Mouse (Mus musculus) heart, adult 11 months (tissue): Measurements from ENCODE around the gene Tnfsf12.

Experiments used
- DNase-seq: peaks from one replicate; pipeline ENCODE4 v3.0.0; 2022

The Tnfsf12 gene

DNA sequence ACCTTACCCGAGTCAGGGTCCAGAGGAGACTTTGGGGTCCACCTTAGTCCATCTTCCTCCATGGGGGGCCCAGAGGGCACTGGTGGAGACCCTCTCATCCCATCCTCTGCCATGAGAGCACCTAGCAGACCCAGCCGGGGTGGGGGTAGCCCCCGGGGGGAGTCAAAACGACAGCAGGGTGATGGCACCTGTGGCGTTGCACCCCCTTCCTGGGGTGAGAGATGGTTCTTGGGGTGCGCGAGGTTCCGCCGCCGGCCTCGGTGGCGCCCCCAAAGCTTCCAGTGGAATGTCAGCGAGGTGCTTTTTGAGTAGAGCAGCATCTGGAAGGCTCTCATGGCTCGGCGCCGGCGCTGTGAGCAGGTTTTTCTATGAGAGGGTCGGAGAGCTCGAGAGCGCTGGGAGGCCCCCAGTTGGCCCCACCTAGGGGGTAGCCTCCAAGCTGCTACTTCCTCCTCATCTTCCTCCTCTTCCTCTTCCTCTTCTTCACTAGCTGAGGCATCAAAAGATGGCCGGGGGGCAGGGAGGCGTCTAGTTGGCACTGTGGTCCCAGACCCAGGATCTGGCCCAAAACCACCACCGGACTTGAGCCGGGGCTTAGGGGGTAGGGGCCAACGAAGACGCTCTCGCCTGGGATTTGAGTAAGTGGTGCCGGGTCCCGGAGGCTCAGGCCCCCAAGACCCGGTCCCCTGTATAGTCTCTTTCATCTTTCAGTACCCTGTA, 15.4 kb downstream of the Tnfsf12 start:
- DNase-seq = peak; percentile 94

DNA sequence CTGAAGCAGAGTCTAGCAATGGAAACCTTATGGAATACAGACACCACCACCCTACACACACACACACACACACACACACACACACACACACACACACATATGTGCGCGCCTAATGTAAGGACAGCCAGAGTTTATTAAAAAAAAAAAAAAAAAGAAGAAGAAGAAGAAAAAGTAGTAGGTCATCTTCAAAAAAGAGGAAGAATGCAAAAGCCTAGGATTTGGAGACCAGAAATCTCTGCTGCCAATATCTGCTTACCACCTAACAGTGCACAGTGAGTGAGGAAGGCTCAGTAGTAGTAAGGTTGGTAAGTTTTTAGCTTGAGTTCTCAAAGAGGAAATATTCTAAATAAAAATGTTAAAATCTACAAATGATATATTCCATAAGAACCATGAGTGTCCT, 16.5 kb downstream of the Tnfsf12 start:
- DNase-seq = no peak

GRCm38 (mm10) chr11:69672211-69672706, 23.4 kb downstream of the Tnfsf12 start, which contains the start of gene Eif4a1:
TSS of gene Eif4a1 (minus strand) at chr11:69672423.
- peak; percentile 100 for DNase-seq

- no peak for DNase-seq
These were observed 23.9 kb downstream of the Tnfsf12 start for GRCm38 (mm10) chr11:69671726-69672124.

GRCm38 (mm10) chr11:69670786-69671725, 24.6 kb downstream of the Tnfsf12 start:
- DNase-seq = peak; percentile 100

GRCm38 (mm10) chr11:69666665-69667005, 29.0 kb downstream of the Tnfsf12 start:
- no peak for DNase-seq

- peak; percentile 98 for DNase-seq
These were observed 29.5 kb downstream of the Tnfsf12 start, which contains the start of gene Cd68 for GRCm38 (mm10) chr11:69665961-69666664. TSS of gene Cd68 (minus strand) at chr11:69666153.

DNA sequence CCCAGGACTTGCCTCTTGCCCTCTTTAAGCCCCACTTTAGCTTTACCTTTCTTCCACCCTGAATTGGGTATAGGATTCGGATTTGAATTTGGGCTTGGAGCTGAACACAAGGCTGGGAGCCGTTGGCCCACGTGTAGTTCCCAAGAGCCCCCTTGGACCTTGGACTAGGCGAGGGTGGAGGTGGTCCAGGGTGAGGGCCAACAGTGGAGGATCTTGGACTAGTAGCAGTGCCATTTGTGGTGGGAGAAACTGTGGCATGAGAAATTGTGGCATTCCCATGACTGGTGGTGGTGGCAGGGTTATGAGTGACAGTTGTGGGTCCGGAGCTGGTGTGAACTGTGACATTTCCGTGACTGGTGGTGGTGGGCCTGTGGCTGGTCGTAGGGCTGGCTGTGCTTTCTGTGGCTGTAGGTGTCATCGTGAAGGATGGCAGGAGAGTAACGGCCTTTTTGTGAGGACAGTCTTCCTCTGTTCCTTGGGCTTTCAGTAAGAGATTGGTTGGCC, 30.1 kb downstream of the Tnfsf12 start:
- peak; percentile 95 for DNase-seq

DNA sequence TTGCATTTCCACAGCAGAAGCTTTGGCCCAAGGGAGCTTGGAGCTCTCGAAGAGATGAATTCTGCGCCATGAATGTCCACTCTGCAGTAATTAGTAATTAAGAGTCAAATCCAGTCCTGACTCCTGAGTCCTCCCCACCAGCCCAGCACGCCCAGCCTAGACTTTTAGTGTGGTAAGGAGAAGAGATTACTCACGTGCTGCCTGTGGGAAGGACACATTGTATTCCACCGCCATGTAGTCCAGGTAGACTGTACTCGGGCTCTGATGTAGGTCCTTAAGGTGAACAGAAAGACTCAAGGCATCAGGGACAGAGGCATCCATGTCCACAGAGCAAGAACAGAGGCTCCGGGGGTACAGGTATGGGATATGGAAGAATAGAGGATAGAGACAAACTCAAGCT, 30.8 kb downstream of the Tnfsf12 start:
- peak; percentile 92 for DNase-seq

GRCm38 (mm10) chr11:69663795-69664194, 31.9 kb downstream of the Tnfsf12 start:
- DNase-seq = peak; percentile 97

GRCm38 (mm10) chr11:69662967-69663671, 32.5 kb downstream of the Tnfsf12 start:
- no peak for DNase-seq

DNA sequence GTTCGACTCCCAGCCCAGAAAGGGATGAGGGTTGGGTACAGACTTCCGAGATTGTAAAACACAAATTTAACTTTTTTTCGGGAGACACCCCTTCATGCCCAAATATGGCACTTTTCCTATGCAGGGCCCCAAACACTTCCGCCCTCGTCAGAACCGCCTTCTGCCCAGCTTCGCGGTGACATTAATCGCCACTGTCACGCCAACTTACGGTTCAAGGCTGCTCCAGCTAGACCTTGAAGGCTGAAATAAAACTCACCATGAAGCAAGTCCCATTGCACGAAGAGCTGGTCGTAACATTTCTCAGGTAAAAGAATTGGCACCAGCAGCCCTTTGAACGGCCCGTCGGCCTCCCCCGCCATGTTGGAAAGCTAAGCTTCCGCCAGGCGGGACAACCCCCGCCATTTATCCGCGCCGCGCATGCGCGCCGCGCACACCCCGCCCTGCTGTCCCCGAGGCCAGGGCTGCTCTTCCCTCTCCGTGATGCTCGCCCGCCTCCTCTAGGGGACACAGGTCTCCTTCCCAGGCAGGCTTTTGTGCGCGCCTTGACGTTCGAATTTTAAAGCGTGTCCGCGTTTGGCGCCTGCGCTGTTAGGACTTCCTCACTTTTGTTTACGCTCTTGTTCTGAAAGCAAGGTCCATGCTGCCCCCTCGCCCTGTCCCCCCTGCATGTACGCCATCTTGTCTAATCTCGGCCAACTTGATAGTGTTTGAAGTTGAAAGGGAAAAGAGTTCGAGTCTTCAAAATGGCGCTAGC, 33.3 kb downstream of the Tnfsf12 start, which contains the start of gene Mpdu1:
Gene Mpdu1 (minus strand): TSS at position 430 of the 754 bp plus-strand sequence.
- peak; percentile 100 for DNase-seq

- peak; percentile 94 for DNase-seq
These were observed 34.3 kb downstream of the Tnfsf12 start for GRCm38 (mm10) chr11:69661221-69661881.

GRCm38 (mm10) chr11:69657462-69657881, 38.2 kb downstream of the Tnfsf12 start:
- peak; percentile 91 for DNase-seq

- peak; percentile 91 for DNase-seq
These were observed 38.8 kb downstream of the Tnfsf12 start for GRCm38 (mm10) chr11:69656617-69657461.

DNA sequence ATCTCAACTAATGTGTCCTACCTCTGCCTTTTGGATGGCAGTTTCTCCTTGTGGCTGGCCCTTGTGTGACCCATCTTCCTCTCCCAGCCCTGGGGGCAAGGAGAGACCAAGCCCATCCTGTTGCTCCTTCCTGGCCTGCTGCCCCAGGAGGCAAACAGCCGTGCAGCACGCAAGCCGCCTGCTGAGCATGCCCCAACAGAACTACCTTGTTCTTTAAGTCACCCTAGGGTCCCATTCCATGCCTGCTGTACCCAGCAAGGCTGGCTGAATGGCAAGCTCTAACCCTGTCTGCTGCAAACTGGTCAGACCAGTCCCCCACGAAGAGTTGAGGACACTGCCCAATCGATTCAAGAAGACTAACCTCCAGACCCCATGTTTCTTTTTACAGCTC, 39.6 kb downstream of the Tnfsf12 start:
- no peak for DNase-seq

DNA sequence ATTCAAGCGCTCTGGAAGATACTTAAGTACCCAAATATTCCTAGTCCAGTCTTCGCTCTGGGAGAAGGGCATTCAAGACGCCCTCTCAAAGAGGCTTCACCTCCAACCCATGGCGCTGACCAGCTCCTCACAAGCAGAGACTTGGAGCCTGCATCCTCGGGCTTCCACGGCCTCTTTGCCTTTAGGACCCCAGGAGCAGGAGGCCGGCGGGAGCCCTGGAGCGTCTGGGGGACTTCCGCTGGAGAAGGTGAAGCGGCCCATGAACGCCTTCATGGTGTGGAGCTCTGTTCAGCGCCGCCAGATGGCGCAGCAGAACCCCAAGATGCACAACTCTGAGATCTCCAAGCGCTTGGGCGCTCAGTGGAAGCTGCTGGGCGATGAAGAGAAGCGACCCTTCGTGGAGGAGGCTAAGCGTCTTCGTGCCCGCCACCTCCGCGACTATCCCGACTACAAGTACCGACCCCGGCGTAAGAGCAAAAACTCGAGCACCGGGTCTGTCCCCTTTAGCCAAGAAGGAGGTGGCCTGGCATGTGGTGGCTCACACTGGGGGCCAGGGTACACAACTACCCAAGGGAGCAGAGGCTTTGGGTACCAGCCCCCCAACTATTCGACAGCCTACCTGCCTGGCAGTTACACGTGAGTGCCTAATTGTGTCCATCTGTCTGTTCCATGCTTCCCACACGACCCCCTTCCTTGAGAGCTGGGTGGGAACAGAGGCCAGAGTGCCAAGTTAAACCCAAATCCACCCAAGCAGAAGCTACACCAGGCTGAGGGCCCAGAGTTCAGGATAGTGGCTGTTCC, 40.2 kb downstream of the Tnfsf12 start, which contains the start of gene Sox15:
Gene Sox15 (plus strand): TSS at position 51 of the 801 bp plus-strand sequence.
- peak; percentile 94 for DNase-seq

- peak; percentile 88 for DNase-seq
These were observed 40.9 kb downstream of the Tnfsf12 start for GRCm38 (mm10) chr11:69654760-69655159.

DNA sequence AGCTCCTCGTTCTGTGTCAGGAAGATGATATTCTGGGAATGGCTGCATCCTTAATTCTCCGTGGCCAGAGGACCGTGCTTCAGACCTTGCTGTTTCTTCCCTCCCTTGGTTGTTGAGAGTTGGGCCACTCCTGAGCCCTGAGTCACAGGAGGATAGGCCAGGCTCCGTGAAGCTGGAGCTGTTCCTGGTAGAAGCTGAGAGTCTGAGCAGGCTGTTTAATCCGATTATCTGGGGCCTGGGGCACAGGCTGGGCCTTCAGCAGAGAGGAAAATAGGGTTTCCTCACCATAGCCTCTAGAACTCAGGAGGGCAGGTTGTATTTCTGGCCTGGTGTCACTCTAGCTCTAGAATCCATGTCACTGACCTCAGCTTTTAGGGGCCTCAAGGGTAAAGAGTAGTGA, 42.2 kb downstream of the Tnfsf12 start:
- DNase-seq = peak; percentile 79
